Mouse (Mus musculus) lung, embryonic 14.5 days (tissue): ENCODE measurements at regions not wholly inside any gene's neighbourhood (a gene's known extent, or its start where the extent isn't known, plus 50 kb on each side); places are given as distances from the start of the nearest gene placed in this dataset.

ENCODE experiments used
- ATAC-seq: fragments of 200-750 bp; cut with Nextera tagmentation; 2 replicates; pipeline ENCODE4 v1.8.0; 2017; ENCODE audit warnings: mild to moderate bottlenecking, moderate TSS enrichment, moderate library complexity; ENCODE audit not compliant: insufficient read depth
- DNase-seq: peaks from one replicate; pipeline ENCODE4 v3.0.0-alpha.2; 2015
- H3K27ac ChIP-seq: fragments of 300-500 bp; sonication (generic); 2 replicates; pipeline ENCODE4 v1.5.1; 2014; ENCODE audit warnings: low read depth, mild to moderate bottlenecking, moderate library complexity
- H3K27me3 ChIP-seq: fragments of 300-500 bp; sonication (generic); 2 replicates; pipeline ENCODE4 v1.6.1; 2014; ENCODE audit warnings: low read length, control low read depth; ENCODE audit not compliant: insufficient read depth
- H3K36me3 ChIP-seq: fragments of 300-500 bp; sonication (generic); 2 replicates; pipeline ENCODE4 v1.6.1; 2014; ENCODE audit warnings: control low read depth; ENCODE audit not compliant: insufficient read depth
- H3K4me1 ChIP-seq: fragments of 300-500 bp; sonication (generic); 2 replicates; pipeline ENCODE4 v1.6.1; 2014; ENCODE audit warnings: antibody characterized with exemption, control low read depth; ENCODE audit not compliant: insufficient read depth
- H3K4me2 ChIP-seq: fragments of 300-500 bp; sonication (generic); 2 replicates; pipeline ENCODE4 v1.6.1; 2014; ENCODE audit warnings: mild to moderate bottlenecking
- H3K4me3 ChIP-seq: fragments of 300-500 bp; sonication (generic); 2 replicates; pipeline ENCODE4 v1.5.1; 2014; ENCODE audit warnings: low read depth, low read length
- H3K9ac ChIP-seq: fragments of 300-500 bp; sonication (generic); 2 replicates; pipeline ENCODE4 v1.6.1; 2014
- H3K9me3 ChIP-seq: fragments of 300-500 bp; sonication (generic); 2 replicates; pipeline ENCODE4 v1.6.1; 2016; ENCODE audit warnings: low read depth, low read length, control low read depth
- CTCF ChIP-seq: IDR thresholded peaks from 2 replicates; pipeline ENCODE4 v1.5.1; 2016; ENCODE audit warnings: antibody characterized with exemption, low read depth
- WGBS: fragments of 180-500 bp; shearing (Covaris S2); extraction: QIAGEN DNeasy Blood & Tissue Kit; methylation state at CpG from one replicate; pipeline ENCODE4 v1.1.7; 2014; 5-methylcytosine and 5-hydroxymethylcytosine counted together

- Histone ChIP-seq H3K27me3 (no peaks in the 10 kb centered on the region), H3K9ac (no peak overlapping the region), H3K4me3 (no peak overlapping the region), H3K4me2 (no peak overlapping the region), H3K27ac (no peak overlapping the region), H3K4me1 (no peaks in the 10 kb centered on the region), H3K9me3 (no peaks in the 10 kb centered on the region), H3K36me3 (no peaks in the 10 kb centered on the region)
- no peak for ATAC-seq
- TF ChIP-seq CTCF: no peak
- WGBS: 26% methylated on average over 2 of the region's 2 CpGs
- DNase-seq: peak; percentile 17
Measured at GRCm38 (mm10) chr3:12077756-12078155, 1742.3 kb upstream of the Gm38303 start.
